Mouse (Mus musculus): ENCODE data around the gene Unc13d.
"Not testable (repeated sequence)": the region's sequence is repeated elsewhere in the genome, so short reads cannot be mapped to it uniquely, and the experiment has no call there.

GRCm38 (mm10) chr11:116023074-116023770, 54.5 kb downstream of the Unc13d start:
- not testable (repeated sequence) for TF ChIP-seq POLR2A (IDR thresholded peaks at IDR 0.05; ENCODE audit: borderline replicate concordance, extremely low read depth, low read depth, low read length); CTCF (IDR thresholded peaks at IDR 0.05; ENCODE audit: insufficient read depth, low read length)

Measured in lung, adult 2 months (tissue).